Mouse (Mus musculus) brain, adult 2 months (tissue): ENCODE results near the gene Olfr370.

ENCODE experiments used
- DNase-seq: peaks from one replicate; pipeline ENCODE4 v3.0.0; 2011; ENCODE audit warnings: low read depth, low spot score

The Olfr370 gene

DNA sequence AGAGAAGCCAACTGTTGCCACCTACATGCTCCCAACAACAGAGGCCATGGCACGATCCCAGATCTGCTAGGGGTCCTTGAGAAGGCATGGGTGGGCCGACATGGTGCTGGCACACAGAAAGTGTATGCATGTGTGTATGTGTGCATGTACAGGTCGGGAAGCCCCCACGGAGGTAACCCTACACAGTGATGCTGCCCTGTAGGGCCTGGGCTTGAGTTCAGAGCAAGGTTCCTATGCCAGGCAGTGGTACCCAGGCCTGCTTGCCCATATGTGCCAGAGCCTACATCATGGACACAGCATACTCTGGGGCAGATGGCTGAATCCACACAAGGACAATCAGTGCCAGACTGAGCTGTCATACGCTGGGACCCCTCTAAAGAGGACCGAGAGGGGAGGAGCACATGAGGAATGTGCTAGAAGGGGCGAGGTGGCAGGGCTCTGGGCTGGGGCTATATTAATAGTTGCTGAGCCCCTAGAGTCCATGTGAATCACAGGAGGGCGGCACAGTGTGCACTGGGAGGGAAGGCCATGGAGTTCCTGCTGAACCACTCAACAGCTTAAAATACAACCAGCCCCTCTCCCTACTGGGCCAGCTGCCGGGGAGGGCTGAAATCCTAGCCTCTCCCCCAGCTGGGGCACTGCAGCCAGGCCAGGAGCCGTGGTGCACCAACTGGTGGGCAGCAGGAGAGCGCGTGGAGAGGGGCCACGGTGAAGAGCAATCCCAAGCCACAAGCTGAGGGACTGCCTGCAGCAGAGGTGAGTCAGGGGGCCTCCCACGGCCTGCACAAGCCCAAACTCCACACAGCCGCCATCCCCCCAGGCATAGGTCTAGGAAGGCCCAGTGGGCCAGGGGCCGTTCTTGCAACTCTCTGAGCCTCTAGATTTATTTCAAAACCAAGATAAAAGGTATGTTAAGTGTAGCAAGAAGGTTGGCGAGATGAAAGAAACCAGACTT, 40.3 kb downstream of the Olfr370 start:
- DNase-seq: peak; percentile 35

DNA sequence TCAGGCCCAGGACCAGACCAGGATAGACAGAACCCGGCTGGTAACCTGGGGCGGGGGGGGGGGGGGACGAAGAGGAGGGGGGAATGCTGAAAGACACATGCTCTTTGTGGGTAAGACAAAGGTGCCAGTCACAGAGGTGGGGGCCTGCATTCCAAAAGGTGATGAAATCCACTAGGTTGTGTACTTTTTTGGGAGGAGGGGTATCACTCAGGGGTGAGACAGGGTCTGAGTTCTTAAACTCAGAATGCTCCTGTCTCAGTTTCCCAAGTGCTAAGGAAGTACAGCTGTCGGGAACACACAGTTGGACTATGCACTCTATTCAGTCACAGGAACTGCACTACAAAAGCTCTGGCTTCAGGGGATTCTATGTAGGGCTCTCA, 40.9 kb downstream of the Olfr370 start:
- peak; percentile 14 for DNase-seq

DNA sequence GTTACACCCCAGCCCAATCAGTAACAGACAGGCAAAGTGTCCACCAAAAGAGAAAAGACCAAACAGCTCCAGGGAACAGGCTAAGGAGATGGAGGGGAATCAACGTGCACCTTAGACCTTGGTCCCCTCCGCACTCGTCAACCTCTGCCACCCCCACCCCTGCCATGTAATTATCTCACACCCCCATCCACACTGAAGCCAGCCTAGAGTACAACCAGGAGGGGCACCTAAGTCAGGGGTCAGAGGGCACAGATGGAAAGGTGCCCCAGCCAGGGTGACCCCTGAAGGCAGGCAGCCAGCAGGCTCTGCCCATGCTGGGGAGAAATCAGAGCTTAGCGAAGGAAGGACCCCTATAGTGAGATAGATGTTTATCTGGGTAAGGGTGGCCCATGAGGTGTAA, 41.3 kb downstream of the Olfr370 start:
- peak; percentile 1 for DNase-seq

DNA sequence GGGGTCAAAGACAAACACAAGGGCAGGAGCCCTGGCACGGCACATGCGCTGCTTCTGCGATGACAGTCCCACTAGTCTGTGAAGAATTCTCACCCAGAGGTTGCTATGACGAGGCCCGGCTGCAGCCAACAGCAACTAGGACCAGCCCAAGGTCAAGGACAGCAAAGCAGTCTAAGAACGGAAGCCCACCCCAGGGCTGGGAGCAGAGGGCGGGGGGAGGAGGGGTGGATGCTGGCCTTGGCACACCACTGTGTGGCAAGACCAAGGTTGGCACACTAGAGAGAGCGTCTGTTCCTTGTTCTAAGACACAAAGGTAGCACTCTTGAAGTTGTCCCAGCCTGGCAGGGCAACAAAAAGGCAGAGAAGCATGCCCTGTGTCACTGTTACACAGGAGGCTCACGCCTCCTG, 41.8 kb downstream of the Olfr370 start:
- peak; percentile 22 for DNase-seq

DNA sequence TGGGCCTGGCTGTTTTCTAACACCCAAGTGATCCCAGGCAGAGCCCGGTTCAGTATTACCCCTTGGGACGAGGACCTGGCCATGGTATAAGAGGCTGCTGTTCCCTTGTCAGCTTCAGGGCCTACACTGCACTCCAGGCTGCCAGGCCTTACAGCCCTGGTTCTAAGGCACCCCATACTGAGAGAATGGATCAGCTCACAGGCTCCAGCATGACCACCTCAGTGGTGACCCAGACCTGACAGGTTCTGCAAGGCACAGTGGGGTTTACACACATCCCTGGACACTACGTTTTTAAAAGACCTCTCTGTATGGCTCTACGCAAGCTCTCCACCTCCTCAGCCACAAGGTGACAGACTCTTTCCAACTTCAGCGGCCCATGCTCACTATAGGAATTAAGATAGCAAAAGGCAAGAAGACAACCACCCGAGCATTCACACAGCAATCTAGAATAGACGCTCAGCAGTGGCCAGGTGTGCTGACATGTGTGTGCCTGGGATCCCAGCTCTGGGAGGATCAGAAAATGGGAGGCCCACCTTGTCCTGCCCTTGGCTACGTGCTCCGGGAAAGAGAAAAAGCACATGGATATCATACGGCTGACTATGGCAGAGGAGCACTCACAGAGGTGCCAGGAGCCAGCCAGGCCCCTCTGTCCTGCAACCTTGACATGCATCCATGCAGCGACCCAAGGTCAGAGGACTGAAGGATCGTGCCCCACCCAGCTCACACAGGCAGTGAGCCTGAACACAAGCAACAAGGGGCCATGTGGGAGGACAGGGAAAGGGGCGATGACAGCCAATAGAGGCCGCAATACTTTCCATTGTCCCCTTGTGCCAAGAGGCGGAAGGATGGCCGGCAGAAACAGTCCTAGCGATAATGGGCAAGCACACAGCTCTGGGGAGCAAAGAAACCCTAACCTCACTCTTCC, 42.8 kb downstream of the Olfr370 start:
- peak; percentile 30 for DNase-seq

DNA sequence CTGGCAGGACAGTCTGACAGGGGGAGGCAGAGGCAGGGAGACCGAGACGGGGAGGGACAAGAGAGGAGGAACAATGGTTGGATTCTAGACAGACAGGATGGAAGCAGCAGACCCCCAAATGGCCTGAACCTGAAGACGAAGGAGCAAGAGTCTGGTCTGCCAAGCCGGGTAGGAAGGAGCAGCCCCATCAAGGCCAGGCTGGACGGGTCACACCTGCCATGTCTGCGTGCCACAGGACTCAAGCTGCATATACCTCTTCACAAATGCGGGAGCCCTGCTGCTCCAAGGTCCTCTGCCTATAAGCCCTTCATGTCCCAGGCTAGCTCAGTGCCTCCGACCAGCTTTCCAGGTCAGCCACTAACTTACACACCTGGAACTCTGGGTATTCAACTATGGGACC, 44.1 kb downstream of the Olfr370 start:
- peak; percentile 2 for DNase-seq

DNA sequence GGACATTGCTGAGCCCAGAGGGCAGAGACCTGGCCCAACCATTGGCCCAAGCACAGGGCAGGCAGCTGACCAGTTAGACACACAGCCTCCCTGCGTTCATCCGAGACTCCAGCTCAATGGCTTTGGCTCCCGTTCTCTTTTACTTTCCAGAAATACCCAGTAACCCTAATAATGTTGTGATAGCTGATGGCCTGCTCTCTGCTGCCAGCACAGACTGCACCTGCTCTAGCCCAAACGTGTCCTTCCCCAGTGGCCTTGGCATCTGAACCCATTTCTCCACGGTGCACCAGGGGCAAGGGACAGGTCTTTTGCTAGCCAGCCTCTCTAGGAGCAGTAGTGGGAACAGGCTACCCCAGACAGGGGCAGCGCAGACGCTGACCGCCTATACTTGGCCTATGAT, 45.2 kb downstream of the Olfr370 start:
- peak; percentile 31 for DNase-seq

DNA sequence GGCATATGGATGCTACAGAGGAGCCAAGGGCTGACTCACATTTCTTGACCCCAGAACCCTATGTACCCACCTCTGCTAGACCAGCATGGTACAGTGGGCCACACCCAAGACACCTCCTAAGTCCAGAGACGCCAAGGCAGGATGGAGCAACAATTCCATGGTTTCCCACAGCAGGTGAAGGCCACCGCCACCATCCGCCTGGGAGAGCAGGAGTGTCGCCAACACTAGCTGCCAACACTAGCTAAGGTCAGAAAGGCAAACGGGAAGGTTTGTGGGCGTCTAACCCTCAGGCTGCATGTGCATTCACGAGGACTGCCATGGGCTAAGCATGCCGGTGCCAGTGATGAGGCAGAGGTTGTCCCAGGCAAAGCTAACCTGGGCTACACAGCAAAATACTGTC, 46.6 kb downstream of the Olfr370 start:
- no peak for DNase-seq

DNA sequence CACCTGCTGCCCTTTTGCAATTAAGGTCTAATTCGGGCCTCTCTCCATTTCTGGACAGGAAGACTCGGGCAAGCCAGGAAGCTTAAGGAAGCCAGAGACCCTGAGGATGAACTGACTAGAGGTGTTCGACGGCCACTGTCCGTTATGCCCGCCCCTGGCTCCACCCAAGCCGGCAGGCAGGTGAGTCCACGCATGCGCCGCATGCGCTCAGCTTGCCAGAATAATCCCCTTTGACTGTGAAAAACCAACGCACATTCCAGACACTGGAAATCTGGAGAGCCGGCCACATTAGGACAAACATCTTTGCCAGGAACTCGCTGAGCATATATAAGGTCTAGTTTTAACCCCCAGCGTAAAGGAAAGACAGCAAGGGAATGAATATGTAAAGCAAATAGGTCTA, 47.7 kb downstream of the Olfr370 start:
- no peak for DNase-seq

DNA sequence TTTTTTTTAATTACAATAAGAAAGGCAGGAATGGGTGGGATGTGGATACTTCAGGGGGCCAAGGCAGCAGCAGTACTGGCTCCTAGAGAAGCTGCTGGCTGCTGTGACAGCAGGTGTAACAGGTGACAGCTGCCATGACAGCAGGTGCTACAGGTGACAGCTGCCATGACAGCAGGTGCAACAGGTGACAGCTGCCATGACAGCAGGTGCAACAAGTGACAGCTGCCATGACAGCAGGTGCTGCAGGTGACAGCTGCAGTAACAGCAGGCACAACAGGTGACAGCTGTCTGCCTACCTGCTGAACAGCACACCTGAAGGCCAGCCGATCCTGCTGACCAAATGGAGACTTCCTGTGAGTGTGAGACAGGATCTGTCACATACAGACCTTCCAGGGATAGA, 49.2 kb downstream of the Olfr370 start:
- DNase-seq: no peak

DNA sequence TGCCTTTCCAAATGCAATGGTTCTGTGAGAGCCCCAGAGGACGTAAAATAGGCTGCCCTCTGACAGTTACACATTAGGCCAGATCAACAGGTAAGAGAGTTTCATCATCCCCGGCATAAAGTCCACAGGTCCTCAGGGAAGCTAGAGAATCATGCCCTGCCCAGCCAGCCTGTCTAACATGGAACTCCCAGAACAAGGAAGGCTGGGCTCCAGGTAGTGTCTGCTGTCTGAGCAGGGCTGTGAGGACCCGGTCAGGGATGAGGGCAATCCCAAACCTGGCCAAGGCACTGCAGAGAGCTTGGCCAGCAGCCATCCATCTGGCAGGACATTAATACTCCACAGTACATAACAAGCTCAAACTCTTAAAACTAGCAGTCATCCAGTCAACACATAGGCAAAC, 49.8 kb downstream of the Olfr370 start:
- DNase-seq: peak; percentile 75

DNA sequence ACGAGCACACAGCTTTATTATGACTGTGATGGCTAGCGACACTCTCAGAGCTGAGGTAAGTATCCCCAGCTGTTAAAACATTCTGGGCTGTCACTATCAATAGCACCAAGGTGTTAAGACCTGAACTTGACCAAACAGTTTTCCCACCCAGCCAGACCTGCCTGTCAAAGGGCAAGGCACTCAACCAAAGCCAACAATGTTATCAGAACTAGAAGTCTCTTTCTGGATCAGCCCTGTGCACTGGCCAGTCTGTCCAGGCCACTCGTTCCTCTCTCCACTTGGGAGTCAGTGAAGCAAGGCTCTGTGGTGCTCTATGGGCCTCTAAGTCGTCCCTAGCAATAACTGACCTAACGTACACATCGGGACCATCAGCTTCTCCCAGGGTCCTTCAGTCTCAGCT, 52.1 kb downstream of the Olfr370 start:
- no peak for DNase-seq

DNA sequence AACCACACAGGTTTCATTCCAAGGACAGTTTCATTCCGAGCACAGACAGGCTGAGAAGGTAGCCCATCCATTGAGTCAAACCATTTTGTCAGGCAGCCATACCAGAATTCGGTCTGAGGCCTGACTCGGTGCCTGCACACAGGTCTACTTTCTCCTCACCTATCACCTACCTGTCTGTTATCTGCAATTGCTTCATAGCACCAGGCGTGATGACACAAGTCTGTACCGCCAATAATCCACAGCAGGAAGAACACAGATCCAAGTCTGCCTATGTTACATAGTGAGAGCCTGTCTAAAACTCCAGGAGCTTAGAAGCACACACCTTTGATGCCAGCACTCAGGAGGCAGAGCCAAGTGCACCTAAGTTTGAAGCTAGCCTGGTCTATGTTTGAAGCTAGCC, 53.3 kb downstream of the Olfr370 start:
- no peak for DNase-seq

DNA sequence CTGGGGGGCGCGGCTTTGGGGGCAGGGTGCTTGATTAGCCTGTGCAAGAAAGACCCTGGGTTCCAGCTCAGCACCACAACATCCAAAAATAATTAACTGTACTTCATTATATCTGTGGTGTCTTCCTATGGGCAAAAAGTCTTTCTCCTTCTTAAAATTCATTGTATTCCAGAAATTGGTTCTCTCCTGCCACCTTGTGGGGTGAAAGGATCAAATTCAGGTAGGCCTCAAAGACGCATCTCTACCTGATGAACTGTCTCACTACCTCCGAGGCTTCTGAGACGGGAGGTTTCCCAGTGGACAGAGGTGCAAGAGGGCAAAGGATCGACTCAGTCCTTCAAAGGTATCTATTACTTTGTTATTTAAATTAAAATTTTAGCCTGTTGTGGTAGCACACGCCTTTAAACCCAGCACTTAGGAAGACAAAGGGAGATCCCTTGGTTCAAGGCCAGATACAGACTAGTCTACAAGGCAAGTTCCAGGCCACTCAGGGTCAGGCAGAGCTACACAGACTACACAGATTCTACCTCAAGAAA, 55.0 kb downstream of the Olfr370 start:
- DNase-seq: peak; percentile 50

DNA sequence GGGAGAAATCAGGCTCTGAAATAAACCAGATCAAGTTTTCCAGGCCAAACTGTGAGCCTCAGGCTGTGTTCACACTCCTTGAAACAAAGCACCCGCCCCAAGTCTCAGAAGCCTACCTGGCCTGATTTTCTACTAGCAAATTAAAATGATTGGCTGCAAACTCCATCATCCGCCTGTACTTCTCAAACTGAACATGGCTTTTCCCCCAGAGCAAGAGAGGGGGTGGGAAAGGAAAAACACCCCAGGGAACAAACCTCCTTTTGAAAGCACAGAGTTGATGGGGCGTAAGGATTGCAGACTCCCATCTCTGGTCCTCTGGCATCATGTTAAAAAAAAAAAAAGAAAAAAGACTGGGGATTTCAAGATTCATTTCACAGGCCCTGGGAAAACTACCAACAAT, 57.1 kb downstream of the Olfr370 start:
- DNase-seq: no peak

DNA sequence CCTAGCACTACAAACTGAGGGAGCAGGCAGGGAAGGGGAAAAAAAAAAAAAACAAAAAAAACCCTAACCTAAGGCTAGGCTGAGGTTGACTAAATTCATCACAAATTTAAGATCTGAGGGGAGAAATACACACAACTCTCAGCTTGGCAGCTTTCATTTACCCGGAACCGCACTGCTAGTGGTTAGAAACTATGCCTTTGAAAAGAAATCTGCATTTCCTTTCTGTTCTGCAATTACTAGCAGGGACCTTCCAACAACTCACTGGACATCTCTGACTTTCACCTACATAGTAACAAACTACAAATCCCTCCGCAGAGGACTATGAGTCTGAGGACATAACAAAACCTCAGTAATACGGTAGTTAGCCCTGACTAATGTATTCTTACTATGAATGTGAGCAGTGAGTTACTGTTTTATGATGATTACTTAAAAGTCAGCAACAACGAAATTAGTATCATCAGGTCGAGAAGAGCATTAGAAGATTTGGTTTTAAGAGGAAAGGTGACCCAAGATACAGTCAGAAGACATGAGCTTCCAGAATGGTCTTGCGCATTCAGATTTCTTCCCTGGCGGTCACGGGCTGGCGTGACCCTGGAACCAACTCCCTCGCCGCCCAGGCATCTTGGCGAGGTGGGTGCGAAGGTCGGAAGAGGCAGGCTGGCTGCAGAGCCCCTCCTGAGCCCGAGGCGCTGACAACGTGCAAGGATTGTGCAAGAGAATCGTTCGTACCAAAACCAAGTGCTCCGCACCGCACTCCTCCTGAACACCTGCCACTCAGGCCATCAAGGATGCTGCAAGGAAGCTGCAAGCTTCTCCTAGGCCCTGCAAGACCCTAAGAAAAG, 58.0 kb downstream of the Olfr370 start:
- no peak for DNase-seq

DNA sequence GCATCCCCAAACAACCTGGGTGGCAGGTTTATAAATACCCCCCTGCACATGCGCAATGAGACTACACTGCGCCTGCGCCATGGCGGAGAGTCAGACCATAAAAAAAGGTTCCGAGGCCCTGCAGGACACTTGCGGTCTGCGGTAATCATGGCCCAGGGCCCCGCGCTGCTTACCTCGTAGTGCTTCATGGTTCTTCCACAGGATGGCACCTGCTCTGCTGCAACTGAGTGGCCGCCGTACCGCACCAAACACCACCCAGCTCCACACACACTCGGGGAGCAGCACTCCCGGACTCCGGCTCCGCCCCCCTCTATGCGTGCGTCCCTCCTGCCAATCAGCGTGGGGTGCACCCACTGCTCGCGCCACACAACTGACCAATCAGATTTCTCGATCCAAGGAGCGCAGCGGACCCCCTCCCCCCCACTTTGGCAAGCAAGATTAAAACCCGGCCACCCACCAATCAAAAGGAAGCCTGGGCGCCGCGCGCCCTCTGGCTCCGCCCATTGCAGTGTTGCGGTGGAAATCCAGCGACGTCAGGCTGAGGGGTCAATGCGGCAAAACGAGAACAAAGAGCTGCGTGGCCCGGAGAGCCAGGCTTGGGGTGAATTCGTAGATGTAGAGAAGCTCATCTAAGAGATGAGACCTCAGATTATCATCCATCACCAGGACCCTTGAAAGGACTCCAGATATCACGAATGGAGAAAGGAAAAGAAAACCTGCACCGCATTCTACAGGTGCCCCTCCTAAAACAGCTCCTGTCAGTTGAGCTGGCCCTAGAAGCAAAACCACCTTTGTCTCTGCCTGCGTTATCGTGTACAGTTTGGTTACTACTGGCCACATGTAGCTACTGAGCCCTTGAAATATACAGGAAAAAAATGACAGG, 58.8 kb downstream of the Olfr370 start:
- peak; percentile 100 for DNase-seq
